ENCODE assay signal across 12 mouse cellular contexts in the genomic region with DNA sequence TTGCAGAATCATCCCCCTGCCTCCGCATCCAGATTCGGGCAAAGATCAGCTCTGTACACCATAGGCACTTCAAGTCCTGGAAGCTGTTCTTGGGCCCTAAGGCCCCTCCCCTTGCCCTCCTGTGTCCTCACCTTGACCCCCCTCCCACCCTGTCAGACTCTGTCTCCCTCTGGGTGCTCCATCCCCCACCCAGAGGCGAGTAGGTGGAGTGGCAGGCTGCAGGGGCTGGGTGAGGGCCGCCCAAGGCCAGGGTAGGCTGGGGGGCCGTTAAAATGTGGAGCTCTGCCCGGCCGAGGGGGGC. TPM values are rescaled to one million over a fixed set of nuclear protein-coding genes. Genes with fewer than 3 reads are reported as not detected.
DNase-seq lines count a peak whose midpoint lies in the region; ATAC-seq and TF ChIP-seq lines count a peak whose summit lies in the region.
"Had no signal": no experiment of that assay in that cellular context is flagged by ENCODE, and none has a peak within 500 bp of the region (broad histone marks: within the 10 kb centered on the region; RNA-seq: fewer than 3 reads in every experiment).

No protein-coding gene starts in this region.

- DNase-seq in kidney, postnatal 0 days (ENCODE audit: low spot score), result no peak
- no peak for DNase-seq in kidney, postnatal 4 days
- no peak for DNase-seq in hindbrain, embryonic 14.5 days (ENCODE audit: low spot score)
- no peak for DNase-seq in layer of hippocampus, adult 9-10 months (ENCODE audit: low spot score)
- no peak for DNase-seq in left cerebral cortex, adult 11 months (ENCODE audit: low spot score)
- DNase-seq in embryo, embryonic 10.5 days (ENCODE audit: low spot score), result no peak
- DNase-seq: kidney, adult 9 months; liver, postnatal 0 days; thymus, postnatal 25 days had no signal

- H3K9ac ChIP-seq in kidney, postnatal 0 days (ENCODE audit: low read depth, low read length), result no peak overlapping the region
- H3K9ac ChIP-seq in embryonic facial prominence, embryonic 15.5 days, result peak overlapping the region; percentile 16; the same call in 1 of the 2 replicates
- H3K9ac ChIP-seq in hindbrain, embryonic 14.5 days, result peak overlapping the region; percentile 93
- H3K9ac ChIP-seq in neural tube, embryonic 13.5 days, result peak overlapping the region; percentile 96
- H3K9ac ChIP-seq: liver, postnatal 0 days had no signal

- no peak for TF ChIP-seq CTCF in kidney, postnatal 0 days (IDR thresholded peaks at IDR 0.05; ENCODE audit: low read depth)

- H3K27ac ChIP-seq in kidney, postnatal 0 days, result no peak overlapping the region
- no peak overlapping the region for H3K27ac ChIP-seq in embryonic facial prominence, embryonic 15.5 days (replicated peaks)
- no peak overlapping the region; the same call in 1 of the 2 replicates for H3K27ac ChIP-seq in hindbrain, embryonic 14.5 days
- H3K27ac ChIP-seq in neural tube, embryonic 13.5 days (replicated peaks), result peak overlapping the region; percentile 13; the same call in 1 of the 2 replicates

- no peaks in the 10 kb centered on the region for H3K36me3 ChIP-seq in kidney, postnatal 0 days (ENCODE audit: insufficient read depth, low read length)
- H3K36me3 ChIP-seq in embryonic facial prominence, embryonic 15.5 days, result no peaks in the 10 kb centered on the region
- 0 out of 2 replicates have a peak, but pooled peaks cover 3% of the 10 kb centered on the region for H3K36me3 ChIP-seq in hindbrain, embryonic 14.5 days (replicated peaks; ENCODE audit: control insufficient read depth, insufficient read depth)
- peaks cover 21% of the 10 kb centered on the region; the same call in 1 of the 2 replicates for H3K36me3 ChIP-seq in neural tube, embryonic 13.5 days

- peaks cover 19% of the 10 kb centered on the region; the same call in 1 of the 2 replicates for H3K4me1 ChIP-seq in kidney, postnatal 0 days (replicated peaks; ENCODE audit: insufficient read depth, low read length)
- H3K4me1 ChIP-seq in embryonic facial prominence, embryonic 15.5 days, result peaks cover 32% of the 10 kb centered on the region
- H3K4me1 ChIP-seq in hindbrain, embryonic 14.5 days (replicated peaks; ENCODE audit: control insufficient read depth, insufficient read depth, low read length), result peaks cover 29% of the 10 kb centered on the region
- H3K4me1 ChIP-seq in neural tube, embryonic 13.5 days (replicated peaks), result peaks cover 48% of the 10 kb centered on the region

- no peaks in the 10 kb centered on the region for H3K9me3 ChIP-seq in kidney, postnatal 0 days (replicated peaks; ENCODE audit: low read length)
- no peaks in the 10 kb centered on the region for H3K9me3 ChIP-seq in embryonic facial prominence, embryonic 15.5 days (replicated peaks)
- H3K9me3 ChIP-seq in hindbrain, embryonic 14.5 days (ENCODE audit: control insufficient read depth, low read length), result no peaks in the 10 kb centered on the region
- H3K9me3 ChIP-seq in neural tube, embryonic 13.5 days, result no peaks in the 10 kb centered on the region

- ATAC-seq in kidney, postnatal 0 days (replicated peaks; ENCODE audit: low FRiP score, low read depth), result no peak
- no peak for ATAC-seq in embryonic facial prominence, embryonic 15.5 days (ENCODE audit: insufficient number of reproducible peaks, low FRiP score, low TSS enrichment, low read depth)
- ATAC-seq in hindbrain, embryonic 14.5 days (ENCODE audit: low FRiP score), result no peak
- ATAC-seq in neural tube, embryonic 13.5 days (ENCODE audit: low read depth), result peak; percentile 20; the same call in 1 of the 2 replicates
- ATAC-seq: liver, postnatal 0 days; Patski had no signal

- H3K4me3 ChIP-seq in kidney, postnatal 0 days (replicated peaks; ENCODE audit: low read depth, low read length), result no peak overlapping the region
- peak overlapping the region; percentile 68 for H3K4me3 ChIP-seq in embryonic facial prominence, embryonic 15.5 days (replicated peaks)
- peak overlapping the region; percentile 77 for H3K4me3 ChIP-seq in hindbrain, embryonic 14.5 days (replicated peaks; ENCODE audit: low read length)
- peak overlapping the region; percentile 60 for H3K4me3 ChIP-seq in neural tube, embryonic 13.5 days

- 20% methylated on average over 7 of the region's 7 CpGs for WGBS in kidney, postnatal 0 days
- WGBS in embryonic facial prominence, embryonic 15.5 days, result 9% methylated on average over 7 of the region's 7 CpGs
- WGBS in hindbrain, embryonic 14.5 days, result 6% methylated on average over 7 of the region's 7 CpGs
- 9% methylated on average over 7 of the region's 7 CpGs for WGBS in neural tube, embryonic 13.5 days

- 0 out of 2 replicates have a peak, but pooled peaks cover 5% of the 10 kb centered on the region for H3K27me3 ChIP-seq in kidney, postnatal 0 days (ENCODE audit: insufficient read depth, low read length)
- peaks cover 16% of the 10 kb centered on the region; the same call in 1 of the 2 replicates for H3K27me3 ChIP-seq in embryonic facial prominence, embryonic 15.5 days
- H3K27me3 ChIP-seq in hindbrain, embryonic 14.5 days (ENCODE audit: control insufficient read depth, insufficient read depth, low read length), result no peaks in the 10 kb centered on the region
- peaks cover 41% of the 10 kb centered on the region for H3K27me3 ChIP-seq in neural tube, embryonic 13.5 days
- H3K27me3 ChIP-seq: Patski had no signal

- peak overlapping the region; percentile 99 for H3K4me2 ChIP-seq in kidney, postnatal 0 days (ENCODE audit: low read length)
- H3K4me2 ChIP-seq in embryonic facial prominence, embryonic 15.5 days (replicated peaks), result peak overlapping the region; percentile 93
- peak overlapping the region; percentile 95 for H3K4me2 ChIP-seq in hindbrain, embryonic 14.5 days (replicated peaks)
- H3K4me2 ChIP-seq in neural tube, embryonic 13.5 days, result peak overlapping the region; percentile 73

RNA-seq across cellular contexts. Expression of a gene that starts 1.4 kb away (rescaled TPM):
- 0.89 and 1.4 TPM in 2 replicates for polyA plus RNA-seq in kidney, postnatal 0 days (2015; fragmentation: Nextera tagmentation; extraction: Ambion mirVana)
- polyA plus RNA-seq in embryonic facial prominence, embryonic 15.5 days (2015; fragmentation: Nextera tagmentation; extraction: Ambion mirVana), result 3.7 and 4.6 TPM in 2 replicates
- 15.1 and 16.7 TPM in 2 replicates for polyA plus RNA-seq in hindbrain, embryonic 14.5 days (2014; fragmentation: Nextera tagmentation; extraction: Ambion mirVana)
- polyA plus RNA-seq in neural tube, embryonic 13.5 days (2015; fragmentation: Nextera tagmentation; extraction: Ambion mirVana), result 6.8 and 7.9 TPM in 2 replicates
- polyA plus RNA-seq: liver, postnatal 0 days had no signal
